Mouse (Mus musculus) cortical plate, adult 2 months (tissue): ENCODE results near the gene Nfatc2.

Experiments used
- CTCF ChIP-seq: fragments of 200-500 bp; IDR thresholded peaks from 2 replicates; pipeline ENCODE4 v1.5.1; 2011; ENCODE audit warnings: mild to moderate bottlenecking, control low read depth, low read length; ENCODE audit not compliant: insufficient read depth; ENCODE audit errors: extremely low read depth
- POLR2A ChIP-seq: fragments of 200-500 bp; IDR thresholded peaks from 2 replicates; pipeline ENCODE4 v1.6.1; 2011; ENCODE audit warnings: mild to moderate bottlenecking, low read length, control low read depth; ENCODE audit not compliant: insufficient read depth; ENCODE audit errors: extremely low read depth

- TF ChIP-seq POLR2A: no peak
- TF ChIP-seq CTCF: no peak
These were observed 26.6 kb upstream of the Nfatc2 start for GRCm38 (mm10) chr2:168627829-168628770.
